Mouse (Mus musculus) WW6 (cell line): ENCODE data around the gene Ssbp2.

Experiments used
- DNase-seq: peaks from one replicate; pipeline ENCODE4 v3.0.0-alpha.2; 2013; ENCODE audit warnings: low read depth, low spot score

Gene Ssbp2

DNA sequence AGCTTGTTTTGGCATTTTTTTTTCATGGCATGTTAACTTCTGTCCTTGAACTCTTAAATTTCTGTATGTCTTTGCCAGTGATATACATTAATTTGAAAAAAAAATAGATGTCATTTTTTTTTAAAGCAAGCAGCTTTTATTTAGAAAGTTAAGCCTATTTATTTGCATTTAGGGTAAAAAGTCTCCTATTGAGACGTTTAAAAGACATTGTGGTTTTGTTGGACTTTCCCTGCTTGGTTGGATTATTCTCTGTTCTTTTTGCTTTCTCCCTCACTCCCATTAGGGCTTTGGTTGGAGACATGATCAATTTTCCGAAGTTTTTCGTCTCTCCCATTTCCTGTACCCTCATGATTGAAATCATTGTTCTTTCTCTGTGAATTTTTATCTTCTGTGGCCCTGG, 265.0 kb downstream of the Ssbp2 start:
- DNase-seq, result no peak

DNA sequence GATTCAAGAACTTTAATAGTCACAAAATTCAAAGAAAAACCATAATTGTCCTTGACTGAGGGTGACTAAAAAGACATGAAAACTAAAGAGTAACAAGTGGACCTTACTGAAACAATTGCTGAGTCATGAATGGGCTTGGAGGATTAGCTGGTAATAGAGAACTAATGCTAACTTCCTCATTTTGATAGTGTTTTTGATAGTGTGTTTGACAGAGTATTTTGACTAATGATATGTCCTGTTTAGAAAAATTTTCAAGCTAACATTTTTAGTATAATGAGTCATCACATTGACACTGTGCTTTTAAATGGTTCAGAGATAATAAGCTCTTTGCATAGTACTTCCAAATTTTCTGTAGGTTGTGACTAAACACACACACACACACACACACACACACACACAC, 267.8 kb downstream of the Ssbp2 start:
- no peak for DNase-seq

DNA sequence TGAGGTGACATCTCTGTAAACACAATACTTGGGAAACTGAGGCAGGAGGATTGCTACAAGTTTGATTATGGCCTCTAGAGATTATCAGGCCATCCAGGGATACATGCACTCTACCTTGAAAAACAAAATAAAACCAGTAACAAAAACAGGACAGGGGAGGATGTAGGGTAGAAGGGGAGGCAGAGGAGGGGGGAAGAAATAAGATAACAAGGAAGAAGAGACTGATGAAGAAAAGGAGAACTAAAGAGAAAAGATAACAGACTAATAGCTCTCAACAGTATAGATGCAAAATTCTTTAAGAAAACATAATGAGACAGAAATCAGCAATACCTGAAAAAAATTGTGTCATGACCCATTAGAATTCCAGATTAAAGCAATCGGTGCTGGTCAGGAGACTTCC, 277.1 kb downstream of the Ssbp2 start:
- DNase-seq, result no peak

DNA sequence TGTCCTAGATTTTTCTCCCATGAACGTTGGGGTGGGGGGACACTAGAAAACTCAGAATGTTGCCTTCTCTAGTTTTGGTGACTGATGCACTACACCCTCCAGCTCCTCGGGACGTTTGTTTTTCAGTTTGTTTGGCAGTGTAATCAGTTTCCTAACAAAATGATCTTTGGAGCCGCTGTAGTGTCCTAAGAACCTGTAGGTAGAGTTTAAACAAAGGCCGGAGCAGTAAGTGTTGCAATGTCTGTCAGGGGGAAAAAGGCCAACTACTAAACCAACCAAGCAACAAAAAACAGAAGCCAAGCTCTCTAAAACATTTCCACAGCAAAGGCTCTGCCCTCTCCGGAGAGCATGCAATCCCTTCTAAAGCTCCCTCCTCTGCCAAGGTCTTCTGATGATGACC, 280.8 kb downstream of the Ssbp2 start:
- DNase-seq, result no peak

DNA sequence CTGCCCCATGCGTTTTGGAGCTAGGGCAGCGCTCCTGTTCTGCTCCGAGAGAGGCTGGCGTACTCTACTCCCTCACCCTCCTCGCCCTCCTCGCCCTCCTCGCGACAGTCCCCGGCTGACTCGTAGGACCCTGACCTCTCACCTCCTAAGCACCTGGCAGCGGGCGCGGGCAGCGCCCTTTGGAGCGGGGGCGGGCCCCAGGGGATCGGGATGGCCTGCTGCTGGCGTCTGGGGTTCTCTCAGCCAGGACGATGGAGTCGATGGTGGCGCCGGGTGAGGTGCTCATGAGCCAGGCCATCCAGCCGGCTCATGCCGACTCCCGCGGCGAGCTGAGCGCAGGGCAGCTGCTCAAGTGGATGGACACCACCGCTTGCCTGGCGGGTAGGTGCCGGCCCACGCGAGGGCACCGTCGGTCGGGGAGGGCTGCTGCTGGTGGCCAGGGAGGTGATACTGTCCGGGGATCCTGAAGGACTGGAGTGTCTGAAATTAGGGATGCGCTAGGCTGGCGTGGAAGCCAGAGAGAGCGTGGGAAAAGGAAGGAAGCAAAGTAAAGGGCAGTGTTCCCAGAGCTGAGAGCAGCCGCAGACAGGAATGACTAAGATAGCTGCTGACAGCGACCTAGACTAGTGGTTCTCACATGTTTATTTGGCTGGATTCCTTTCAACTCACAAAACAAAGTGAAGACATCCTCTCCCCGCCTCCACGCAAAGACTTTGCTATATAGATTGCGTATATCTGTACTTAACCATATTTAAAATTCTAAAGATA, 281.4 kb downstream of the Ssbp2 start, which contains the start of gene Acot12:
Gene Acot12 (plus strand): TSS at position 233 of the 768 bp plus-strand sequence.
- DNase-seq, result no peak

DNA sequence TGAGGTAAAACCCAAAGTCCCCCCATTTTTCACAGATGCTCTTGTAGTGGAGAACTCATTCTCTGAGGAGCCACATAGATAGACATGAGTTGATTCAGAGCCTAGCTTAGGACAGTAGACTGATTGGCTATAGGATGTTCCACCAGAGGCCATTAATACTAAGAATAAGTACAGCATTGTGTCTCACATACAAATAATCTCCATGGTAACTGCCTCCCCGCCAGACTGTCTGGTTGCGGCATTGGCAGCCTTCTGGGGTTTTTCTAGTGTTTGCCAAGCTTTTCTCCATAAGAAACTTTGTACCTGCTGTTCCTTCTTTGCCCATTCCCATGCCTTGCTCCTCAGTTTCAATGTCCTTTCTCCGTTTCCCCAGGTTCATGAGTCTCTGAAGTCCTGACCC, 283.1 kb downstream of the Ssbp2 start:
- DNase-seq, result no peak

DNA sequence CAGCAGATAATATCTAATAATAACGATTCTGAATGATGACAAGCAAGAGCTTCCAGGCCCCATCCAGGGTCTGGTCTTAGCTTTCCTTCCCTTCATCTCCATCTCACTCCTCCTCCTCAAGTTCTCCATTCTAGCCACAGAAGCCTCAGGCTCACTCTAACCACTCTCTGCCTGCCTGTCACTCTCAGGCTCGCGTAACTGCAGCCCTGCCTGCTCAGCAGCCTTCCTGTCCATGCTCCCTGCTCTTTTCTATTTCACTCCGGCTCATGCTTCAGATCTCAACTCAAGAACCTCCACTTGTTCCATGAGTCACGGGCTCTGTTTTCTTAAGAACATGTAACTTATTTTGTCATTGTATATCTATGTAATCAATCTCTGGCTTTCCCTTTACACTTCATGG, 286.4 kb downstream of the Ssbp2 start:
- no peak for DNase-seq

DNA sequence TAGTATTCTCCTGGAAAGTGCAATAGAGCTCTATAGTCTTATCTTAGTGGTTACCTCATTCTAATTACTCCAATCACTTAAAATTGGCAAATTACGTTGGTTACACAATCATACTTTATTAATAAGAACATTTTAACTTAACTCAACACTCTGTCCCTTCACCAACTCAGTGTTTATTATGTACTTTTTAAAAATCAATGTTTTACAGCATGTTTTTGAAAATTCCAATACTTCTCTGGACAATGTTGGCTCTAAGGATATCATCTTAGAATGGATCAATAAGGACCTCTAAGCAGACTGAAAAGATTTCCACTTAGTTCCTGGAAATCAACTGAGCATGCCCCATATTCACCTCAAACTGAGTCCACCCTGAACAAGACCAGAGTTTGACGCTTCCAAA, 288.3 kb downstream of the Ssbp2 start:
- no peak for DNase-seq

DNA sequence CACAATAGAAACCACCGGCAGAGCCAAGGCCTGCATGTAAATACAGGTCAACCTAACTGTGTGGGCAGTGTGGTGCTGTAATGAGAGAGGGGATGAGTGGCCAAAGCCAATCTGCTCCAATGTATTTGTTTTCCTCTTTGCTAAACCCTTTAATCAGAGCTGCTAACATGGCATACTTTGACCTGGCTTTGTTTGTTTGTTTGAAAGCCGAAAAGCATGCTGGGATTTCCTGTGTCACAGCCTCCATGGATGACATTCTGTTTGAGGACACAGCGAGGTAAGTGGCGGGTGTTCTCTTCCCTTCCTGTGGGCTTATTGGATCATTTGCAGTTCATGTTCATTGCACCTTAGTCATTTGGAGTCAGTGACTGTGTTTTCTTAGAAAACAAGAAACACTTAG, 289.9 kb downstream of the Ssbp2 start:
- DNase-seq, result no peak
